Mouse (Mus musculus) c-Kit-positive CD71-positive TER-119-negative erythroid progenitor cells, embryonic 14.5 days (primary cell): ENCODE results near the gene Mical3.
"Not testable (repeated sequence)": the region's sequence is repeated elsewhere in the genome, so short reads cannot be mapped to it uniquely, and the experiment has no call there.

Experiments
- DNase-seq: peaks from one replicate; pipeline ENCODE4 v3.0.0-alpha.2; 2013; ENCODE audit warnings: low read depth

Mical3 gene

GRCm38 (mm10) chr6:120927765-120928164 lies 203.0 kb downstream of the Mical3 start:
- no peak for DNase-seq

DNA sequence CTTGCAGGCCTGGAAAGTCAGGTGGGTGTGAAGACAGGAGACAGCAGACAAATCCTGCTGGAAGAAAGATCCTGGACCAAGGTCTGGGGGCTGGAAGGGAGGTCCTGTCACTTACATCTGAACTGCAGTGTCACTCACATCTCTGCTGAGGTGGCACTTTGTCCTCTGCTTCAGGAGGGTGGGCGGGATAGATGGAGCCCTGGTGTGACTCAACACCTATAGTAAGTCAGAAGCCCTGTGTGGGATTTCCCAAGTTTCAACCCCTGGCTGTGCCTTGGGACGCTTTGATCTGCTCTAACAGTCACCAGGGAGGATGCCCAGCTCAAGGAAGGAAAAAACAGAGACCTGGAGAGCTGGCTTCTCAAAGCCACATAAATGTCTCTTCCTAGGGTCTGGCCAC lies 203.9 kb downstream of the Mical3 start:
- DNase-seq: no peak

DNA sequence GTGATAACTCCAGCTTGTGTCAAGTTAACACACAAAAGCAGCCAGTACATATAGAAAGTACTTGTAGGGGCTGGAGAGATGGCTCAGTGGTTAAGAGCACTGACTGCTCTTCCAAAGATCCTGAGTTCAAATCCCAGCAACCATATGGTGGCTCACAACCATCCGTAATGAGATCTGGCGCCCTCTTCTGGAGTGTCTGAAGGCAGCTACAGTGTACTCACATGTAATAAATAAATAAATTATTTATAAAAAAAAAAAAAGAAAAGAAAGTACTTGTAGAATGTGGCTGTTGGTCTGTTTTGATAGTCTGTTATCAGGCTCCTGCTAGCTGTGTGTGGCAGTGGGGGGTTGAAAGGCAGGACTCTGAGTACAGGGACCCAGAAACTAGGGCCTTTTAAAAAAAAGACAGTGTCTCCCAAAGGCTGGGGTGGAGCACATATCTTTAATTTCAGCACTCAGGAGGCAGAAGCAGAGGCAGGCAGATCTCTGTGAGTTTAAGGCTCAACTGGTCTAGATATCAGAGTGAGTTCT lies 205.9 kb downstream of the Mical3 start:
- DNase-seq: peak; percentile 34

- no peak for DNase-seq
Observed at GRCm38 (mm10) chr6:120917975-120918374, 212.8 kb downstream of the Mical3 start.

DNA sequence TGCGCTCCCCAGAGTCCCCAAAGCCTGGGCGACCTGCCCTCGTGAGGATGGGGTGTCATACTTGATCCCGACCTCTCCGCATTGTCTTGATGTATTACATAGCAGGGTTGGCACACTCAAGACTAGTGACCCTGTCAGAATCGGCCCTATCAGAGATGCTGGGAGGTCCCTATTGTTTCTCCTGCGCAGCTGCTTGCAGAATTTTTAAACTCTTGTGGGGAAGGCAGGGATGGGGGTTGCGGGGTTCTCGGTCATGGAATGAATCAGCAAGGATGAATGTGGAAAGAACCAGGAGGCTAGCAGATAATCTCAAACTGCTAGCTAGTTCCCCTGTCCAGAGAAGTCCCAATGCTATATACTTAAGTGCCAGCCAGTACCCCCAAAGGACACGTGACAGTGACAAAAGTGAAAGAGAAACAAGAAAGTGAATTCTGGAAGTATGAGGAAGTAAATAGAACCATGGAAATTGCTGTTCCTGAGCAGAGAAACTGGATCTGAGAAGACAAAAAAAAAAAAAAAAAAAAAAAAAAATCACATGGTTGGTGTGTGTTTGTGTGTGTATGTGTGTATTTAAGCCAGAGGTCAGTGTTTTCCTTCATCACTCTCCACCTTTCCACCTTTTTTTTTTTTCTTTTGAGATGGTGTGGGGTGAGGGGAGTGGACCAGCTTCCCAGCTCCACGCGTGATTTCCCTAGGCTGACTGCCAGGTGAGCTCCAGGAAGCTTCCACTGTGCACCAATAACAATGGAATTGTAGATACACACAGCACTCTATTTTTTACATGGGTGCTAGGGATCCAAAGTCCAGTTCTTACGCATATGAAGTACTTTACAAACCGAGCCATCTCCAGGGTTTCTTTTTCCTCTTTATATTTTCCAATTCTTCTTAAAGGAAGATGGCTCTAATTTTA lies 213.6 kb downstream of the Mical3 start:
- not testable (repeated sequence) for DNase-seq

- DNase-seq: peak; percentile 75
Observed at GRCm38 (mm10) chr6:120916074-120916971, 214.5 kb downstream of the Mical3 start, which contains the start of gene Bid. TSS of gene Bid (minus strand) at chr6:120916853.

- DNase-seq: peak; percentile 17
Observed at GRCm38 (mm10) chr6:120915649-120915975, 215.2 kb downstream of the Mical3 start.

GRCm38 (mm10) chr6:120914911-120915648 lies 215.7 kb downstream of the Mical3 start:
- DNase-seq: peak; percentile 71

DNA sequence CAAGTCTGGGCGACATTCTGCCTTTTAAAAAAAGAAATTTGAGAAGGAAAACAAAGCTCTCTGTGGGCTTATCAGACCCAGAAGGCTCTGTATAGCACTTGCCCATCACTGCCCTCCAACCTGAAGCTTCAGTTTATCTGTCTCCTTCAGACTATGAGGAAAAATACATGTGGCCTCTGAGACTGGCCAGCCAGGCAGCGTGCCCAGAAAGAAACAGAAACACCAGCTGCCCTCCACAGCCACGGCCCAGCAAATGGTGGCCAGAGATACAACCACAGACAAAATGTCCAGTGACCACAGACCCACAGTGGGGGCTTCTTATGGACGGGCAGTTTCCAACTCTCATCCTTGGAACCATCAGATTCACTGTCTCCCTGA lies 216.3 kb downstream of the Mical3 start:
- DNase-seq: peak; percentile 33

DNA sequence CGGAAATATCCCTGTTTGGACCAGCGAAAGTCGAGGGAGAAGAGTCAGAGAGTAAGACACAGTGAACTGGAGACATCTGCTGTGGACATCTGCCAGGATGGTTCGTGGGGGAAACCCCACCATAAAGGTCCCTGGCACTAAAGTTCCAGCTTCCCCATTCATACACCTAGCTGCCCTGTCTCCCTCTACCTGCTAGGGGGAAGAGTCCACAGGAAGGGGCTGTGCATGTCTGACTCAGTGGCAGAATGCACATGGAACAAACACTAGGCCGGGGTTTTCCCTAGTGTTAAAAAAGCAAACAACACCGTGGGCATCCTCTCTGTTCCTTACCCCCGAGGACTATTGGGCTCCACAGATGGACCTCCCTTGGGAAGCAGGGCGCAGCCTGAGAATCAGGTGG lies 217.0 kb downstream of the Mical3 start:
- DNase-seq: no peak

GRCm38 (mm10) chr6:120912931-120913330 lies 217.9 kb downstream of the Mical3 start:
- no peak for DNase-seq

DNA sequence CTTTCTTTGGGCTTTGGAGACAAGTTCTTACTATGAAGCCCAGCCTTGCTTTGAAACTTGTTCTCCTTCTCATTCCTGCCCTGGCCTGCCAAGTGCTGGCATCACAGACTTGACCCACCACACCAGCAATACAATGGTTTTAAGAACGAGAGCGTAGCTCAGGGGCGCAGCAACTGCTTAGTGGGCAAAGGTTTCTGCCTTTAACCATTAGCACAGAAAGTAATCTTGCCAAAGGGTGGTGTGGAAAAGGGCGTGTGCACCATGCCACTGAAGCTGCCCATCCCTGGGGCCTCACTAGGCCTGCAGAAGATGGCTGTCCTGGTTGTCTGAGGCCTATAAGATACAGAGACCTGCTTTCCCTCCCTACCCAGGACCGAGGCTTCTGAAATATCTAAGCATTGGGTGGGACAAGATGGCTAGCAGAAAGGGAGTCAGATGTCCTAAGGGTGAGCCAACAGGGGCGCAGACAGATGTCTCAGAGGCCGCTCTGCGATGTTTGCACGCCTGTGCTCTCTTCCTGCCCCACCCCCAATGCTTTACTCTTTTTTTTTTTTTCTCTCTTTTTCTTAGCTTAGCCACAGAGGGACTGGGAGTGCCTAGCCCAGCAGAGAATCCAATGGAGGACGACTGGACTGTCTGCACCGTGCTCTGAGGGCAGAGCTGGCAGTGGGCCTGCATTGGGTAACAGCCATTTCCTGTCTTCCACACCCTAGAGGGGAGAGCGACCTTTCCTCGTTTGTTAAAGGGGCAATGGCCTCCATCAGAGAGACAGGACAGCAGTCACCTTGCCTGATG lies 219.4 kb downstream of the Mical3 start:
- no peak for DNase-seq

GRCm38 (mm10) chr6:120909501-120909900 lies 221.3 kb downstream of the Mical3 start:
- no peak for DNase-seq

DNA sequence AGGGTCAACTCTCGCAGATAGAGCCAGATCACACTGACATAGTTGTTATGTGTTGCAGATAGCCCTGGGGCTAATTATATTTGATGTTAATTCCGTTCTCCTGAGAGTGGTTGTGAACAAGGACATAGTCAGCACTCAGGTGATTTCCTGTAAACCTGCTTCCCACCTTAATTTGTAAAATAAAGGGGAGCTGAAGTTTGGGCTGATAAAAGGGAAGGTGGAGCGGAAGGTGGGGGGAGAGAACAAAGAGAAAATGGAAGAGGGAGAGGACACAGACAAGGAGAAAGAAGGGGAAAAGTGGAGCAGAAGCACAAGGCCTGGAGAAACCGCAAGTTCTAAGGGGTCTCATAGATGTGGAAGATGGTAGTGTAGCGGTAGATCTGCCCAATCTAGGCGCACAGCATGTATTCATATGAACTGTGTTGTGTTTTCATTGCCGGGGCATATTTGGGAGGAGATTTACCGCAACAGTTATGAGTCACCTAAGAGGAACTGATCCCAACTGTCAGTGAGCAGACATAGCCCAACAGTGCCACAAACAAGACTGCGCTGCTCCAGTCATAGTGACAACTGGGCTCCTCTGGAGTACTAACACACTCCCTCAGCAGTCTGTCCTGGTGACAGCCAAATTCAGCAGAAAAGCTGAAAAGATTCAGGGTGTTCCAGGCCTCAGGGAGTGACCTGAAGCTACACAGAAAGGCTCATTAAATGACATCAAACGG lies 222.8 kb downstream of the Mical3 start:
- not testable (repeated sequence) for DNase-seq

GRCm38 (mm10) chr6:120906521-120906920 lies 224.3 kb downstream of the Mical3 start:
- DNase-seq: no peak

- DNase-seq: no peak
Observed at GRCm38 (mm10) chr6:120905111-120905510, 225.7 kb downstream of the Mical3 start.

- no peak for DNase-seq
Observed at GRCm38 (mm10) chr6:120903961-120904360, 226.8 kb downstream of the Mical3 start.

DNA sequence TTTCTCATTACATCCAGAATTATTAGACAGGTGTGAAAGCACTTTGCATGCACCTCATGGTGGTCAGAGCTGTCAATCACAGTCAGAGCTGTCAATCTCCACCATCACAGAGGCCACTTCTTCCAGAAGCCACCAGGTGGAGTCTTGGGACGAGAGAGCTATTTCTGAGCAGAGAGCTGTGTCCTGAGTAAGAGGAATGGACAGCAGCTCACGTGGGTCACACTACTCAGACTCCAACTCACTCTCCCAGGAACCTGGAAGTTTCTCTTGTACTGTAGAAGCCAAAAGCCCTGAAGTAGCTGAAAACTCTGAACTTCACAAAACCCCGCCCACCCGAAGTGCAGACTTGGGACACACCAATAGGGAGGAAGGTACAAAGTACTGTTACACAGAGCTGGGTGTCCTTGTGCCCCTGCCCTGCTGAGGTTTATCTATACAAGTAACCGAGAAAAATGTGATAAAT lies 227.3 kb downstream of the Mical3 start:
- DNase-seq: peak; percentile 58

DNA sequence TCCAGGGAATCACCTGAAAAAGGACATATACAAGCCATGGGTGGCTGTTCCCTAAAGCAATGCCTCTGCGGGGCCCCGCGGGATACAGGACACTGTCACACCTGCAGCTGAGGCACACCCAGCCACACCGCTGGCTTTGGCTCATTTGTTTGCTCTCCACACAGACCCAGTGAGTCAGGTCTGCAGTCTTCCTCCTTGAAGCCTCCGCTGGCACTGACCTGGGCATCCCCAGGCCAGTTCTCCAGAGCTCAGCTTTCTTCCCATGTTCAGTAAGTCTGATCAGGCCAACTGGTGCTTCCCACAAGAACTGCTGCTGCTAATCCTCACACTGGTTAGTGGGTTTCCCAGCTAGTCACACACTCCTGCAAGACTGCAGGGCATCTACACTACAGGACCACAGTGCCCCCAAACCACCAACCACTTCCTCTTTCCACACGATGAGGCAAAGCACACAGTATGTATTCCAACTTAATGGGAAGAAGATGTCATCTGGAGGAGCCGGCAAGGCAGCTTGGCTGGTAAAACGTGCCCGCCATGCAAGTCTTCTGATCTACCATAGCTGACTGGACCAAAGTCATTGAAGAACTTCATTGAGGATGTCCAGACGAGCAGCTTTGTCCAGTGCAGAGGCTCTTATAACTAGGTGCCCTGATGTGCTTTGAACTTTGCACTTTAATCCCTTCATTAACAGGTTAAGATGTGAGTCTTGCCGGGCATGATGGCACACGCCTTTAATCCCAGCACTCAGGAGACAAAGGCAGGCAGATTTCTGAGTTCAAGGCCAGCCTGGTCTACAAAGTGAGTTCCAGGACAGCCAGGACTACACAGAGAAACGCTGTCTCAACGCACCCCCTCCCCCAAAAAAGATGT lies 228.8 kb downstream of the Mical3 start:
- DNase-seq: no peak
